Mouse (Mus musculus): ENCODE measurements around the gene Vdr. TPM values are rescaled to one million over a fixed set of nuclear protein-coding genes. Genes with fewer than 3 reads are reported as not detected.

Gene Vdr
- total RNA-seq, 2 experiments from 2014 or later: 0.40 to 2.8 TPM

- DNase-seq: no peak
Observed at GRCm38 (mm10) chr15:97828221-97828842, 82.1 kb downstream of the Vdr start.

- DNase-seq: no peak
Observed at GRCm38 (mm10) chr15:97827401-97827800, 83.0 kb downstream of the Vdr start.

GRCm38 (mm10) chr15:97826588-97827261 is 83.7 kb downstream of the Vdr start:
- DNase-seq: no peak

GRCm38 (mm10) chr15:97825941-97826587 is 84.4 kb downstream of the Vdr start:
- DNase-seq: no peak

GRCm38 (mm10) chr15:97825071-97825940 is 85.1 kb downstream of the Vdr start:
- DNase-seq: peak; percentile 82

GRCm38 (mm10) chr15:97824042-97824441 is 86.4 kb downstream of the Vdr start:
- no peak for DNase-seq

GRCm38 (mm10) chr15:97823479-97823878 is 87.0 kb downstream of the Vdr start:
- DNase-seq: no peak

- no peak for DNase-seq
Observed at GRCm38 (mm10) chr15:97822545-97823228, 87.7 kb downstream of the Vdr start.

GRCm38 (mm10) chr15:97821983-97822363 is 88.5 kb downstream of the Vdr start:
- DNase-seq: no peak

- DNase-seq: no peak
Observed at GRCm38 (mm10) chr15:97821321-97821982, 89.0 kb downstream of the Vdr start.

GRCm38 (mm10) chr15:97819937-97820336 is 90.5 kb downstream of the Vdr start:
- DNase-seq: no peak

GRCm38 (mm10) chr15:97816199-97816994 is 94.0 kb downstream of the Vdr start:
- DNase-seq: no peak

GRCm38 (mm10) chr15:97815254-97815653 is 95.2 kb downstream of the Vdr start:
- DNase-seq: no peak

GRCm38 (mm10) chr15:97814703-97815102 is 95.7 kb downstream of the Vdr start:
- no peak for DNase-seq

- peak; percentile 58 for DNase-seq
Observed at GRCm38 (mm10) chr15:97813452-97814204, 96.8 kb downstream of the Vdr start.

GRCm38 (mm10) chr15:97812875-97813274 is 97.6 kb downstream of the Vdr start:
- no peak for DNase-seq

GRCm38 (mm10) chr15:97812126-97812525 is 98.3 kb downstream of the Vdr start:
- peak; percentile 87 for DNase-seq

GRCm38 (mm10) chr15:97811307-97811706 is 99.1 kb downstream of the Vdr start:
- no peak for DNase-seq

GRCm38 (mm10) chr15:97810399-97810798 is 100.0 kb downstream of the Vdr start:
- no peak for DNase-seq

- no peak for DNase-seq
Observed at GRCm38 (mm10) chr15:97809942-97810341, 100.5 kb downstream of the Vdr start.
